Mouse (Mus musculus): ENCODE measurements around the gene Gfra4.
"Not testable (repeated sequence)": the region's sequence is repeated elsewhere in the genome, so short reads cannot be mapped to it uniquely, and the experiment has no call there.

The Gfra4 gene

DNA sequence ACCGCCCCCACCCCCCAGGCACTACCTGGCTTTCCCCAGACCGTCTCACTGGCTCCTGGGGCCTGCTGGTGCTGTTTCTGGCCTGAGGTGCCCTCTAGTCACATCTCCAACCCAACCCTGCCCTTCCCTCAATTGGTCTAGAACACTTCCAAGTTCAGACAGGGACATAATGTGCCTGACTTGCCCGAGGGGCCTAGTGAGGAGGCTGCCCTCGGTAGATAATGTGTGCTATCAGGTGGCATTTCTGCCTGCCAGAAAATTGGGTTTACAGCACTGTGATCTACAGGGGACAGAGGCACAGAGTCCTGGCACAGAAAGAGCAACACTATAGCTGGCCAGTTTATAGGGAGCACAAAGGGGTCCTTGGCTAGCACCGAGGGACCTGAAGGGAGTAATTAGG lies 9.2 kb upstream of the Gfra4 start:
- no peak for DNase-seq (ENCODE audit: low spot score)

DNA sequence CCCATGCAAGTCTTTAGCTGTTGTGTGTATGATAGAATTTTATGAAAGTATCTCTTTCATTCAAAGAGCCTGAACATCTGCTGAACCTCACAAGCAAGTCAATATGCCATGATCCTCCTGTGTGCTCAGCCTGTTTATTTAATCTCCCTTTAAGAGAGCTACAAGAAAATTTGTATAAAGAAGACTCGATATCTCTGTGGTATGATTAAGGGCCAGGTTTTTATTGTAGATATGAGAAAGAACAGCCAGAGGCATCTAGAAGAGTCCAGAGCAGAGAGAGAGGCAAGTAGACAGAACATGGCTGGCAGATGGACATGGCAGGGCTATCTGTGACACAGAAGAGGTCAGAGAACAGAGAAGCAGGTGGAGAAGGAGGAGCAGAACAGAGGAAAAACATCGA lies 3.1 kb upstream of the Gfra4 start:
- DNase-seq (ENCODE audit: low spot score): no peak

- no peak for DNase-seq (ENCODE audit: low spot score)
Observed at GRCm38 (mm10) chr2:131044989-131045720, 2.3 kb upstream of the Gfra4 start.

- peak; percentile 13 for DNase-seq (ENCODE audit: low spot score)
Observed at GRCm38 (mm10) chr2:131044354-131044852, 1.5 kb upstream of the Gfra4 start.

DNA sequence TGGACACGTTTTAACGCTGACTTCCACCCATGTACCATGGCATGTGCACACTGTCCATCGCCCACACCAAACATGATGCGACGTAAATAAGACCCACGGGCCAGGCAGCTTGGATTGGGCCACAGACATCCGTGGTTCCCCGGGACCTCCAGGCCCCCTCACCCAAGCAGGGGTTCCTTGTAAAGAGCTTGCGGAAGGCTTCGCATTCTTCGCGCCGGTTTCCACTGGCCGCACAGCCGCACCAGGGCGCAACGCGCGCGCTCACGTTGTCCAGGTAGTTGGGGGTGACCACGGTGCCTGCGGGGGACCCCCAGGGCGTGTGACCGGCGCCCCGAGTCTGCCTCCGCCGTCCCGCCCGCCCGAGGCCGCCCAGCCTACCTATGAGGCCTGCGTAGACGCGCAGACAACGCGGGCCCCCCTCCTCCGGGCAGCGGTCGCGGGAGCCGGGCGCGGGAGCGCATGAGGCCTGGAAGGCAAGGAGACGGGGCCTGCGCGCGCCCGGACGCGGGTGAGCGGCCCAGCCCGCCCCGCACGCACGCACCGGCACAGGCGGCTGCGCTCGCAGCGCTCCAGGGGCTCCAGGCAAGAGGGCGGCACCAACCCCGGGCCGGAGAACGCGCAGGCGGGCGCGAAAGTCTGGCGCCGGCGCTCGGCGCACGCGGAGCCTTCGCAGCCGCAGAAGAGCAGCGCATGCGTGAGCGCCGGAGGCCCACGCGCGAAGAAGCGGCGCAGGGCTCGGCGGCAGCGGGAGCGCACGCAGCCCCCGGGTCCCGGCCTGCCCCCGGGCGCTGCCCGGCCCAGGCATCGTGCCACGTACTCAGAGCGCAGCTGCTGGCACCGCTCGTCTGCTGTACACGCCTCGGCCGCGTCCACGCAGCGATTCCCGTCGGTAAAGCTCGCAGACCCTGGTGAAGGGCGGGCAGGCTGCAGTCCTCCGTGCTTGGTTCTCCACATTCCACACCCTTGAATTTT lies 1.7 kb downstream of the Gfra4 start:
- DNase-seq (ENCODE audit: low spot score): peak; percentile 35

DNA sequence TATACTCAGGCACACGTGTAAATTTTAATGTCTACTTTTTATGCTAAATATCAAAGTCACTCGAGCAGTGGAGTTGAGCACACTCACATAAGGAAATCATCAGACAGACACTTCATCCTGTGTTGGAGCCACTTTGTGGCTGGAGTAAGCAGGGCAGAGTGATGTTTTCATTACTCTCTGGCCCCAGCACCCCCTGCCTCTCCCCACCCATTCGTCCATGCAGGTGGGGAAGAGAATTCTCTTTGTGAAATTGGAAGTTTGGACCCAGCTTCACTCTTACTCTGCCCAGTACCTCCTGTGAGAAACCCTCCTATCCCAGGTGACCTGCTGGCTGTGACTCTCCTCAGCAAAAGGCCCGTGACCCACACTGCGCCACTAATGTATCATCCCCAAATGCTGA lies 4.2 kb downstream of the Gfra4 start:
- no peak for DNase-seq (ENCODE audit: low spot score)

- DNase-seq (ENCODE audit: low spot score): no peak
Observed at GRCm38 (mm10) chr2:131038197-131038596, 4.7 kb downstream of the Gfra4 start.

DNA sequence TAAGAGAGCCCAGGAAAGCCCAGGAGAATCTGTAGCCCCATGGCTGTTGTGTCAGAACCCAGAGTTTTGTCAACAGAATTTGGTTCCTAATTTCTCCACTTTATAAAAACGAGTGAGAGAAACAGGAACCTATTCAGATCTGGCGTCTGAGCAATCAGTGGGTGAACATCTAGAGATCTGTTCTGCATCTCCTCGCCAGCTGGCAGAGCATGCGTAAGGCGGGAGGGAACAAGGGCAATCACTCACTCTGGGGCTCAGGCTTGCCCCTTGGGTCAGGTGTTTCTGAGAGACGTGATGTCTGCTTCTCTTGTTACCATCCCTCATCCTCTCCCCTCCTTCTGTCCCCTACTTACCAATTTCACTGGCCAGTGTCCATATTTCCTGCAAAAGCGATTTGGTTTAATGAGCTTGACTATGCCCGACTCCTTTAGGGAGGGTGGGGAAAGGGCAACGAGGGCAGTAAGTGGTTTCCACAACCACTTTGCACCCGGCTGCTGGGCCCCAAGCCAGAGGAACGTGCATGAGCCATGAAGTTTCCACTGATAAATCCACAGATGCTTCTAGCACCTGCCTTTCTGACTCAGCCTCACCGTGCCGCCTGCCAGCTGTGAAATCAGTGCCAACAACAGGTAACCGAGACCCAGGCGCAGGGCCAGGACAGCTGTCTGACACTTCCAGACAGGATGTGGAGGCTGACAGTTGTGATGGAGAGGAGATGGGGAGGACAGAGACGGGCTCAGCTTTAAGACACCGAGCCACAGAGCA lies 5.5 kb downstream of the Gfra4 start:
- no peak for DNase-seq (ENCODE audit: low spot score)

- DNase-seq (ENCODE audit: low spot score): no peak
Observed at GRCm38 (mm10) chr2:131036757-131037156, 6.1 kb downstream of the Gfra4 start.

DNA sequence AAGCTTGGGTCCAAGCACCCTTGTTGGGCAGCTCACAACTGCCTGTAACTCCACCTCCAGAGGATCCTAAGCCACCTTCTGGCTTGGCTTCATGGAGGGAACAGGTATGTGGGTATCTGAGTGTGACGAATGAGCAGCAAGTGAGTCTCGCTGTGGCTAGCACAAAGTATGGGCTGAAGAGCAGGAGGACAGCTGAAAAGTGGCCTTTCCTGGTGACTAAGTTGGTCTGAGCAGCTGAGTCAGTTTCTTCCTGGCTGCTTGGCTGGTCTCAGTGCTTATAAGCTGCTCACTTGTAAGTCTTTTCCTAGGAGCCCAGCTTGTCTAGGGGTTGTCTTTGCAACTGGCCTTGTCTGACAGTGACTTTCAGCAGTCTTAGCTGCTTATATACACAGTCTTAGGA lies 6.5 kb downstream of the Gfra4 start:
- DNase-seq (ENCODE audit: low spot score): no peak

DNA sequence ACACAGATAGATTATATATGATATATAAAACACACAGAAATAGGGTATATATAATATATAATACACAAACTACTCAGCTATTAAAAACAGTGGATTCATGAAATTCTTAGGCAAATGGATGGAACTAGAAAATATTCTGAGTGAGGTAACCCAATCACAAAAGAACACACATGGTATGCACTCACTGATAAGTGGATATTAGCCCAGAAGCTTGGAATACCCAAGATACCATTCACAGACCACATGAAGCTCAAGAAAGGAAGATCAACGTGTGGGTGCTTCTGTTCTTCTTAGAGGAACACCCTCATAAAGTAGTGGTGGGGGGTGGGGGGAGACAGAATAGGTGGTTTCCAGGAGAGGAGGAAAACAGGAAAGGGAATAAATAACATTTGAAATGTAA lies 11.5 kb downstream of the Gfra4 start:
- not testable (repeated sequence) for DNase-seq (ENCODE audit: low spot score)

DNA sequence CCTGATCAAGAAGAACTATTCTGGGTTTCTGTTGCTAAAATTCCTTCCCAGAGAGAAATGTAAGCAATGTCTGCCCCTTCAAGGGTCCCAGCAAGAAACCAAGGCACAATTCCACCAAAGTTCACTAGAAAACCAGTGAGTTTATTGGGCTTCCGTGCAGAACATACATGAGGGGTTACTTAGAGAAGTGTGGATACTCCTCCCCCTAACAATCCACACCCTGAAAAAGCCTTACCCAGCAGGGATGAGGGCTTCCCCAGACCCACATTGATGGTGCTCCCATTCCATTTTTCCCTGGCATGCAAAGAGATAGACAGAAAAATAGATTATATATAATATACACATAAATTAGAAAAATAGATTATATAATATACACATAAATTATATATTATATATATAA lies 11.9 kb downstream of the Gfra4 start:
- DNase-seq (ENCODE audit: low spot score): no peak

GRCm38 (mm10) chr2:131030561-131030960 lies 12.3 kb downstream of the Gfra4 start:
- no peak for DNase-seq (ENCODE audit: low spot score)

DNA sequence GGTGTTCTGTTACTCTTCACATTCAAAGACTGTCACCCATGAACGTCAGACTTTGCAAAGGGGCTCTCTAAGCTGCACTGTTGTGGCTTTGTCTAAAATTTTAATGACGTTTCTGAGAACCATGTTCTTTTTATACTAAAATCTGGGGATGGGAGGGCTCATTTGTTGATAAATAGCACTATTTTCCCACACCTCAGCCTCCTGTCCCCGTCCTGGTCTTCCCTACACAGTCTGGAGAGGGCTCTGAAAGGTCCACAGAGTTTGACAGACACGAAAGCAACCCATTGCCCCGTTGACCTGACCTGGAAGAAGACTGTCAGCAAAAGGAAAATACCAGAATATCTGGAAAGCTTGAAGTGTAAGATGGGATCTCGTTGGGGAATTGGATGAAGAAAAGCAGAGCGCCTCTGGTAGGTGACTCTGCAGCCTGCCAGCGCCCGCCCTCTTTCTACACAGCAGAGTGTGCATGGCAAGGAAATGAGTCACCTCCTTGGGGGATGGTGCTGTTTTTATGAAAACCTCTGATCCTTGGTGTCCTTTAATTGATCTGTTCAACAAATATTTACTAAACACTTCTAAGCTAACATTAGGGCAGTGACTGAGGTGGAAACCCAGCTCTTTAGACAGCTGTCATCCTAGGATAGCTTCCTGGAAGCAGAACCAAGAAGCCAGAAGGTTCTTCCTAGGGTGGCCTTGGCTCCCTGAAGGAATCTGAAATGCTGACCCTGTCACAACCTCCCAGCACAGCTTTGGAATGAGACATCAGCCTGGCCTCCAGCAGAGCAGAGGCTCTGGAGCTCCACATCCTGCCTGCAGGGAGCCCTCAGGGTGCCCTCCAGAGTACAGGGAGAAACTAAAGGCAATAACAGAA lies 13.6 kb downstream of the Gfra4 start:
- DNase-seq (ENCODE audit: low spot score): no peak

DNA sequence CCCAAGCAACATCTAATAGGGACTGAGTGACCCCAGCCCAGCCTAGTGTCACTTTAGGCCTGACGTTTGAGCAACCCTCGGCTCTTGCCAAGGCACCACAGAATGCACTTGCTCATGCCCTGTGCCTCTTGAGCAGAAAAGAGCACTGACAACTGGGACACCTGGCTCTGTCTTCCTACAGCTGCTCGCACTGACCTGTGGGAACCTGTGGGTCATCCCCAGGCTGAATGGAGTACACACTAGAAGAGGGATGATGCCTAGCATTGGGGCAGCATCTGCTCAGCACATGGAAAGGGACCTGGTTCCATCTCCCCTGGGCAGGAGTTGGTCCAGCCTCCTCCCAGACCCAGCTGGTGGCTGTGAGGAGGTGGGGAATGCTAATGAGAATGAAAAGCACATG lies 15.9 kb downstream of the Gfra4 start:
- no peak for DNase-seq (ENCODE audit: low spot score)

- no peak for DNase-seq (ENCODE audit: low spot score)
Observed at GRCm38 (mm10) chr2:131025230-131025629, 17.7 kb downstream of the Gfra4 start.

- DNase-seq (ENCODE audit: low spot score): no peak
Observed at GRCm38 (mm10) chr2:131010566-131010965, 32.3 kb downstream of the Gfra4 start.

GRCm38 (mm10) chr2:131009123-131009522 lies 33.8 kb downstream of the Gfra4 start:
- no peak for DNase-seq (ENCODE audit: low spot score)

- no peak for DNase-seq (ENCODE audit: low spot score)
Observed at GRCm38 (mm10) chr2:130992818-130993217, 50.1 kb downstream of the Gfra4 start.
